Mouse (Mus musculus): ENCODE data around the gene Rasgef1b.

Rasgef1b gene

DNA sequence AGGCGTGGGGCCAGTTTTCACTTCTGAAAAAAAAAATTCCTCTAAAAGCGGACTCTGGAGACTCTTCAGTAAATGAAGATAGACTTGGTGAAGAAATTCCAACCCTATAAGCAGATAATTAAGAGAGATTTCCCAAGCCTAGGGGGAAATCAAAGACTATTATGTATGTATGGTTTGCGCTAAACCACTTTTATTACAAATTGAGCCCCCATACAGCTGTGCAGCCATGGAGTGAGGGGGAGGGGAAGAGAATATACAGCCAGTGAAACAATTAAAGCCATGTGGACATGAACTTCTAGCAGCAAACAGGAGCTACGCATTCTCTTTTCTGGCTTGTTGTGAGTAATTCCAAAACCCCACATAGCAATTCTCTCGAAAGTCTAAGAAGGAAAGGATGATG lies 448.3 kb downstream of the Rasgef1b start:
- no peak for DNase-seq

DNA sequence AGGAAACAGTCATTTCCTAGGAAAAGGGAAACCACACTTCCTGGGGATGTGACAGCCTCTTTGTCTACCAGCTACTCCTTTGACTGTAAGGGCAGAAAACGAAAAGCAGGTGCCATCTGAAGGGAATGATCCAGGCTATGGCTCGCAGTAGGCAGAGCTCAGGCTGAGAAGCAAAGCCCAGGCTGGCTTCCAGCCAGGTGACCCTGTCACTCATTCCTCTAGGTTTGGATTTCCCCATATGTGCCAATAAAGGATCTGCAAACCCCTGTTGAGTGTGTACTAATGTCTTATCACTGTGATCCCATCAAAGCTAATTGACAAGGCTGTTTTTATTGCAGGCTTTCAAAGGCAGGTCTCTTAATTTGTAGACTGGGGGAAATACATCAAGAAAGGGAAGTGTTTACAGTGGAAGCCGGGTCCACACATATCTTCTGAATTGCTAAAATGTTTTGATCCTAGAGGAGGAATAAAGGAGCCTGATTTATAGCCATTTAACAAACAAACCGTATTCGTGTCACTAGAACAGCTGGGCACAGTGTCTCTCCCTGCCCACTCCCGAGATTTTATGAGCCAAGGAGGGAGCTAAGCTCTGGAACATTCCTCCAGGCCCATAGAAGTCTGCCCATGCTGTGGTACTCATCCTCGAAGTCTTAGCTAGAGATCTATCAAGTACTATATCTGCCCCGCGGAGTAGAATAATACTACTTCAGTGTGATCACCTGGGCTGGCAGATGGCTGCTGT lies 449.7 kb downstream of the Rasgef1b start:
- DNase-seq = no peak

DNA sequence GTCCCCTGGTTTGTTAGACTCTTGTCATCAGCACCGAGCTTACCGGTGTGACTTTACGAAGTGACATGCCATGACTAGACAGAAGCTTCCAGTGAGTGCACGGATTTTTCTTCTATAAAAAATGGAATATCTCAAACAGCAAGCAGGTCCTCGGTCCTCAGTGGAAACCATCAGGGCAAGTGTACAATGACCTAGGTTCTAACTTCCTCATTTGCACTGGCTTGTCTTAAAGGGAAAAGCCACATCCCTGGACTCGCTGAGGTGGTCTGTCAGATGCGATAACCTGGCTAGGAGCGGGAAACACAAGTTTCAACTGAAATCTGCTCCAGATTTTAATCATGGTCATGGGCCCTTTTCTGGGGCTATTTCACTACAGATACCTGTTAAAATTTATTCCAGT lies 450.5 kb downstream of the Rasgef1b start:
- DNase-seq = no peak

DNA sequence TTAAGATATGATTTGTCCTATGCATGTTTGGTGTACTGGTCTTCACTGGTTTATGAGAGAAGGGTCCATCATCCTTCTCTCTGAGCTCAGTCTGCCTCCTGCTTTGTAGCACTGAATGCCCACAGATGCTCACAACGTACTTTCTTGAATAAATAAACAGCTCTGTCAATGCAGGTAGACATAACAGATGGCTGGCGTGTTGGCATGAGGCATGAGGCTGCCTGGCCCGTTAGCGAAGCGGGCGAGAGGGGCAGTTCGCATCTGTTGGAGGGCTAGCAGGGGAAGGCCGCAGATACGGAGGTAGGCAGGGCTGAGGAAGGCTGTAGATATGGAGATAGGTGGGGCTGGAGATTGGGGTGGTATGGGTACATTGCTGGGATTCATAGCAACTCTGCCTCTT lies 451.3 kb downstream of the Rasgef1b start:
- DNase-seq = no peak

DNA sequence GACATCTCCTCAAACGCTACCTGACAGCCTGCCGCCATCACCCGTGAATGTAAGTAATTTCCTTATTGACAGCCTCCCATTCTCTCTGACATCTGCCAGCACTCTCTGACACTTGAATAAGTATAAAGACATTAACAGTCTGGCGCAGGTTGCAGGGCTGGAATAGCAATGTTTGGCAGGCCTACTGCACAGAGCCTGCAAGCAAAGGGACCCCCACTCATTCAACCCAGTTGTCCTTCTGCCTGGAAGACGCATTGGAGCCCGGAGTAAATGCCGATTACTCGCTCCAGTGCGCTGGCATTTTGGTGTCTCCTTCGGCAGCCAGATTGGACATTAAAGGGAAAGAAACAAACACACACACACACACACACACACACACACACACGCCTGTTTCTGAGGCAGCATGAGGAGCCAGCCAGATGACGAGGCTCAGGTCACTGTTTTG lies 454.7 kb downstream of the Rasgef1b start:
- peak; percentile 16 for DNase-seq

DNA sequence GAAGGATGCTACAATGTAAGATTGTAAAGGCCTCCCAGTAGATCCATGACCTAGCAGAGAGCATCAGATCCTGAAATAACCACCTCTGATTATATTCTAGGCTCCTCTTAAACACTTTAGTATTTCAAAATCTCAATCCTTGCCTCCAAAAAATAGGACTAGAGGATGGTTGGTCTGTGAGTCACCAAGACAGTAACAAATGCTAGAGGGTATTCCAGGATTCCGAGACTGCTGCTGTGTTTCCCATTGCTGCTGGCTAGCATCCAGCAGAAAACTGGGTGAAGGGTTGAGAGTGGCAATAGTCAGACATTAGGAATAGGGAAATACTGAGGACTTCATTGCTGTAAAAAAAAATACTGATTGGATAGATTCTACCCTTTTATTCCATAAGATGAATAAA lies 457.3 kb downstream of the Rasgef1b start:
- DNase-seq = no peak

DNA sequence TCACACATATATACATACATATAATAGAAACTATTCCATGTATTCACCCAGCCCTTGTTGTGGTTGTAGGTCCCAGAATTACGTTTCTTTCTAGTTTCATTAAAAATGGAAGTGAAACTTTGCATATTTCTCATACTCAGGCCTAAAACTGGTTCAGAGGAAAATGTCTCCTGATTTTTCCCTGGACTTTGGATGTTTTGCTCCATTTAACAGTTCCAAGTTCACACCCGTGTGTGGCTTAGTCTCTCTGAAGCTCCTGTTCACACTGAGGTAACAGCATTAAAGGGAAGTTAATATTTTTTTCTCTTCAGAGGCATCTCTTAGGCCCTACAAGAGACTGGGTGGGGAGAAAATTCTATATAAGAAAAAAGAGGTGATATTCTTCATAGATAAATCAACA lies 459.7 kb downstream of the Rasgef1b start:
- no peak for DNase-seq

DNA sequence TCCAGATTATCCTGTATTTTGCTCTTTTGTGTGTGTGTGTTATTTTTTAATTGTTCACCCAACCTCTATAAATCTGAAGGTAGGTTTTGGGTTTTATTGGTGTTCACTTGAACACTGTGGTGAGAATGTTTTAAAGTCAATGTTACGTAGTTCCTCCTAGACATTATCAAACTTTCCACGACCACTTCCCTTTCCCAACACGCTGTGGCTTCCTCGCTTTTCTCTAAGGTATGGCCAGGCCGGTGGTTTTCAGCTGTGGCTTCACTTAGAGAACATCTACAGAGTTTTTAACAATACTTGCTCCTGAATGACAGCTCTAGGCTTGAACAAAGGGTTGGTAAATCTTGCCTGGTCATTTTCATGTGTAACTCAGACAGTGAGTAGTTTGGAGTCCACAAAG lies 461.5 kb downstream of the Rasgef1b start:
- no peak for DNase-seq

DNA sequence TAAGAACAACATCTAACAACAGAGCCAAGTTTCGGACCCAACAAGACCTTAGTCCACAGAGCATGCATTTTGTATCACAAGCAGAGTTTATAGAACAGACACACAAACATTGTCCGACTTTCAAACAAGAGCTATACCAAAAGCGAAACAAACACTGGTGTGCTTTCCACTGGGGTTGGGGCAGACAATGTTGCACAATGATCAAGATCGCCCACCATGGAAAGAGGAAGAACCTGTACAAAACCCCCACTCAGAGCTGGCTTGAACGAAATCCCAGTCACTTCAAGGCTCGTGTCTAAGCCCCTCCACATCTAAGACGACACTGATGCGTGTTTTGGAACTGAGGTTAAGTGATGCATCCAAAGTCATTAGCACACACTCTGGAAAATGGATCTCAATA lies 462.6 kb downstream of the Rasgef1b start:
- DNase-seq = no peak

DNA sequence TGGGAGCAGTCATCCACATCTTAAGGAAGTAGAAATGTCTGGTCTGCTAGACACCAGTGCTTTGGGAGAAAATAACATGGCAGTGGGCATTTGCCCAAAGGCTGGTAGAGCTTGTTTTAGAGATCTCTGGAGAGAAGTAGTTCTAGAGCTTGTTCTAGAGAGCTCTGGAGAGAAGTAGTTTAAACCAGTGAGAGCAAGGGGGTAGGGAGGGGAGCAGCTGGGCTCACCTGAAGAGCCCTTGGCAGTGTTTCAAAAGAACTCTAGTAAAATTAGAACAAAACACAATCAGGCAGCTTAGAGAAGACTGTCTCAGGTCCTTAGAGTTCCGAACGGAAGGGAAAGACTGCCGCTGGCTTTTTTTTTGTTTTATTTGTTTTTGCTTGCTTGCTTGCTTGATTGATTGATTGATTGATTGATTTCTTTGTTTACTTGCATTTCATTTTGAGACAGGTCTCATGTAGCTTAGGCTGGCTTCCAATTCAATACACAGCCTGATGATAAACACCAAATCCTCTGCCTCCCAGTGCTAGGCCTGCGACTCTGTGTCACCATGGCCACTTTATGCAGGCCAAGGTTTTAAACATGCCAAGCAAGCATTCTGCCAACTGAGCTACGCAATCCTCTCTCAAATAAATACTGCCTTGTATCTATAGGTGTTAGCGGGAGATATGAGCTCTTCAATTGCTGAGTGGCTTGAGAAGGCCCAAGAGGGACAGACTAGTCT lies 466.5 kb downstream of the Rasgef1b start:
- DNase-seq = no peak

DNA sequence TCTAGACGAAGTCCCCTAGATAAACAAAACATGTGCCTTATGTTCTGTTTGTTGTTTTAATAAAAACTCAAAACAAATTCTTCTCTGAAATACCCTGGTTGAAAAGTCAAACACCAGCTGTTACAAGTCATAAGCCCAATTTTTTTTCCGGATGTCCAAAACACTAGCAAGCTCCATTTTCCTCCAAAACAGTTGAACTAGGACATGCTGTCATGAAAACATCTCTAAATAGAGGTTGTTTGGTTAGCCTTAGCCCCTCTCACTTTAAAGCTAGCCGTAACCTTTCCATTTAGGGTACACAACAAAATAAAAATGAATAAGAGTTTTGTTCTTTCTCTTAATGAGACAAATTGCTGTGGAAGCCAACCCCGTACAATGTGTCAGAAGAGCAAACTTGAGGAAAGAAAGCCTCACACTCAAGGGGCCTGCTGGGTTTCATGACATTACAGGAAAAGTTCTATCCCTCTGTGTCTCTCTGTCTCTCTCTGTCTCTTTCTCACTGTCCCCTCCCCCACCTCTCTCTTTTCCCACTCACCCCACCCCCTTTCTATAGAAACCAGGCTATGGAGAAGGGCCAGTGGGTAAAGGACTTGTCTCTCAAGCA lies 467.6 kb downstream of the Rasgef1b start:
- DNase-seq = no peak

DNA sequence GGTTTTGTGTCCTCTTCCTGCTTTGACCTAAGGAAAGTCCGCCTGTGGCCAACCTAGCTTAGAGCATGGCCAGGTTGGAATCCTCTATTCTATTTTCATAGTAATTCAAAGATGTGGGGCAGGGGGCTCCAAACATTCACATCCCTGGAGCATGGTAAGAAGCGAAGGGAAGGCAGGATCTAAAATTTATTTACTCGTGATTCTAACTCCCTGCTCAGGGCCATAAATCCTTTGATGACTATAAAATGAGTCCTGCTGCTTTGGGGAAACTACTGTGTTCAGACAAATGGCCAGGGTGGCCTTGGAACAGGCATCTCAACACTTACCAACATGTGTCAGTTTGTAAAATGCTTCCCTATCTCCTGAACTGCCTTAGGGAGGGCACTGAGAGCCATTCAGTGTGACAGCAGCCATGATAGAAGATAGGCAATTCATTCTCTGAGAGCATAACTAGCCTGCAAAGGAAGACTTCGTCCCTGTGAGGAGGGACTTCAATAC lies 470.8 kb downstream of the Rasgef1b start:
- no peak for DNase-seq

DNA sequence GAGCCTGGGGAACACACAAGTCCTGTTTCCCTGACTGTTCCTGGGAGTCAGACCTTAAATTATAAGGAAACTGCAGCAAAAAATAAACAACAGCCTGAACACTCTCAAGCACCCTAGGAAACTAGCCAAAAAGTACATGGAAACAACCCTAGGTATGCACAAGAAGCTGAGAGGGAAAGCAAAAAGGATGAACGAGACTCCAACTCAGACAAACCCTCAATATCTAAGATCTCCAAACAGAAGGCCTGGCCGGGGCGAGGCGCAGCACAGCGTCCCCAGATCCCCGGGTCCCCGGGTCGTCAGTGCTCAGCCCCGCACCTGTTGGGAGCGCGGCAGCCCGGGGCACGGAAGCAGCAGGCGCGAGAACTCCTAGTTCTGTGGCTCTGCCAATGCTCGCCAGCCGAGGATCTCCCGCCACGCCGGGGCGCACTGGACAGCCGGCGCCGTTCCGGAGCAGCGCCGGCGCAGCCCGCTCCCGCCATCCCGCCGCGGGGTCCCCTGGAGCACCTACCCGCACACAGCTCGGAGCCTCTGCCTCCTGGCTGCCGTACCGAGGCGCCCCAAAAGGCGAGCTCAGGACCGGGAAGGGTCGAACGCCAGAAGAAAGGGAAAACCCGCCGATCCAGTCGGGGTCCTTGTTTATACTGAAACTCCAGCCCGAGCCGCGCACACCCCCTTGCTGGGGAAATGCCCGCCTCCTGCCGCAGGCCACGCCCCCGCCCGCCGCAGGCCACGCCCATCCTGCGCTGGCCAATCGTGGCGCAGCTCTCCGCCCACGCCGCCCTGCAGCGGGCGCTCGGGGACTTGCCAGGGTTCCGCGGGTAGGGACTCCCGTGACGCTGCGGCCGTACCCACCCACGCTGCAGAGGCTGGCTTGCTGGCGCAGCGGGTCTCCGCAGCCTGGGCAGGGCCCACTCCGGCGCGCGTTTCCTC lies 476.4 kb downstream of the Rasgef1b start:
- DNase-seq = peak; percentile 98

DNA sequence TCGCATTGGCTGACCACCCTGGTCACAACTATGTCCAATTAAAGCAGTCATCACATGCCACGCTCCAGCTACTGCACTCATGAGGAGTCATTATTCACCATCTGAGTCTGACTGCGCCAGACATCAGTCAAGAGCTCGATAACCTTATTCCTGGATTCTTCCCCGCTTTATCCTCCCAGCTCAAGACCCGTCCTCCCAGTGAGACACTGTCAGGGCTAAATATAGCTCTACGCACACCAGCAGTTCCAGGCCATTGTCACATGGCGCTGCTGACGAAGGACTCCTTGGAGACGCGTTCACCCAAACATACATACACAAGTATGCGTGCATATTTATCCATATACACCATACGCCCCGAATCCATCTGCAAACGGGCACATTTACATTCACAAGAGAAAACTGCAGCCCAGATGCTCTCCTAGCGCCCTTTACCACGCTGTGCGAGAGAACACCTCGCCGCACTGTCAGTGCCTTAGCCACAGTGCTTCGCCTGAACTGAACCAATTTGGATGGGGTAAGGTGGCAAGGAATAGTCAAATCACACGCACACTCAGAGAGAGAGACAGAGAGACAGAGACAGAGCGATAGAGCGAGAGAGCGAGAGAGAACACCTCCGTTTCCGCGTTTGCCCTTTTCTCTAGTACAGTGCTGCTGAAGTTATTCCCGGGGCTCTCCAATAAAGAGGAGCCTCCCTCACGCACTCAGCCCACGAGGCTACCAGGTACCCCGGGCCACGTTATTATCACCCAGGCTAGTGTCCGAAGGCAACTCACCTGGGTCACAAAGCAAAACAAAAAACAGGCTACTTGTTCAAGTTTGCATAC lies 477.3 kb downstream of the Rasgef1b start:
- DNase-seq = peak; percentile 34

DNA sequence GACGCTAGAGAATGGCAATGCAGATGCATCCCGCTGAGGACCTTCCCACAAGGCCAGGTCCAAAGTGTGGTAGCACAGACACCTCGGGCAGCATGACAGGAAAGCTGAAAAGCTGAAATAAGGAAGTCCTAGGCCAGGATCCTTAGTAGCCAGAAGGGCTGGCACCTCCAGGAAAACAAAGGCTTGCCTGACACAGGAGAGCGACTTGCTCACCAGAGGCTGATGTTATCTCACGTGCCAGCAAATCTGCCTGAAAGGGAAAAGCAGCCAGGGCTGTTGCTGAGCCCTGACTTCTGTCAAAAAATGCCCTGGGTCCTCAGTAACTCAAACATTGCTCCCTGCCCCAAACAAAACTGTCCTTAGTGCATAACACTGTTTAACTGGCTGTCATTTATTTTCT lies 478.0 kb downstream of the Rasgef1b start:
- no peak for DNase-seq

DNA sequence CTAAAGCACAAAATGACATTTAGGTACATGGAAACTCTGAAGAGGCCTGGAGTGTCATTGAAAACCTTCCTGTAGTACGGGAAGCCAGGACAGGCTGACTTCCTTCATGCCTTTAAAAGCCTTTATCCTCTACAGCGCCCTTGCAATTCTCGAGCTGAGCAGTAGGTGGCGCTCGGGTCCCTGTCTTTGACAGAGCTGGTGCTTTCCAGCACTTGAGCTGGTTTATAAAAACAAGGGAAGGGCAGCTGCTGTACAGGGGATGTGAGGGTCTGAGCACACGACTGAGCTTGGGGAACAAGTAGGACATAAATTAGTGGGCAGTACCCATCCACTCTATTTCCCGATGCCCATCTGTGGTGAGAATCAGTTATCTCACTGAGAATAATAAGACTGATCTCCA lies 480.4 kb downstream of the Rasgef1b start:
- peak; percentile 99 for DNase-seq

DNA sequence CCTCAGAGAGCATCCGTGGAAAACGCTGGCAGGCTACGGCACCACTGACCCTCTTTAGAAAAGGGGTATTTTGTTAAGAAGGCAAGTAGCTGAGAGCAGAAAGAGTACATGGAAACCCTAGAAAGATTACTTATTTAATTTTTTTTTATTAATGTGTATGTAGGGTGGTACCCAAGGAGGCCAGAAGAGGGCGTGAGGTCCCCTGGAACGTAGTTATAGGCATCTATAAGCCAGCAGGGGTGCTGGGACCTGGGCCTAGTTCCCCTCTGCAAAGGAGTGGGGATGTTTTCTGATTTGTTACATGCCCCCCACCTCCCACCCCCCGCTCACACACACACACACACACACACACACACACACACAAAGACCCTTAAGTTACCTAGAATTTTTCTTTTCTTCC lies 480.9 kb downstream of the Rasgef1b start:
- no peak for DNase-seq

DNA sequence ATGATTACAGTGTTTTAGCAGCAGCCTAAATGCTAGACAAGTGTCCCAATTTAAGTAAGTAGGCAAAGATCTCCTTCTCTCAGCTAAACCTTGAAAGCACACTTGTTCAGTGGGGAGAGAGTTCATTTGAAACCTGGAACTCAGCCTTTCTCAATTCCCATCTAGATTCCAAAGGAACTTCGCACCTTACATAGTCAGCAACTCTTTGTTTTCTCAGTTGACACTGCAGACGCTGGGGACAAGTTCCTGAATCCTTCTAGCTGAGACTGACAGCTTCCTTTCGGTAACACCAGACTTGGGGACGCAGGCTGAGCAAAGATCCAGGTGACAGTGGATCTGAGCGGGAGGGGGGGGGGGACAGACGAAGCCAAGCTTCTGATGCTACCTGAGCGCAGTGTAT lies 481.4 kb downstream of the Rasgef1b start:
- DNase-seq = no peak

DNA sequence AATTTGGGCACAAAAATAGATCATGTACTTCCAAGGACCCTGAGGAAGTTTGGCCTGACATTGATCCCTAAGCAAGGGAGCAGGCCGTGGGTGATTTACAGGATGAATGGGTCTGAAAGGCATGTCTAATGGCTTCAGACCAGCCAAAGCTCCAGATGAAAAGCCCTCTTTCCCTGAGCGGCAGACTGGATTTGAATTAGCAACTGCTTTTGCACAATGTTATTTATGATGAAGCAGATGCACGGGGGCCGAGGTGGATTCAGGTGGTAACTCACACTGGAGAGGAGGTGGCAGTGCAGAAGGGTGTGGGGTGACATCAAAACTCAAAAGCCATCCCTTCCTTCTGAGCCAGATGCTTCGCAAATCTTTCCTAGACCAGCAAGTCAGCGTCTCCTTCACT lies 481.9 kb downstream of the Rasgef1b start:
- no peak for DNase-seq

DNA sequence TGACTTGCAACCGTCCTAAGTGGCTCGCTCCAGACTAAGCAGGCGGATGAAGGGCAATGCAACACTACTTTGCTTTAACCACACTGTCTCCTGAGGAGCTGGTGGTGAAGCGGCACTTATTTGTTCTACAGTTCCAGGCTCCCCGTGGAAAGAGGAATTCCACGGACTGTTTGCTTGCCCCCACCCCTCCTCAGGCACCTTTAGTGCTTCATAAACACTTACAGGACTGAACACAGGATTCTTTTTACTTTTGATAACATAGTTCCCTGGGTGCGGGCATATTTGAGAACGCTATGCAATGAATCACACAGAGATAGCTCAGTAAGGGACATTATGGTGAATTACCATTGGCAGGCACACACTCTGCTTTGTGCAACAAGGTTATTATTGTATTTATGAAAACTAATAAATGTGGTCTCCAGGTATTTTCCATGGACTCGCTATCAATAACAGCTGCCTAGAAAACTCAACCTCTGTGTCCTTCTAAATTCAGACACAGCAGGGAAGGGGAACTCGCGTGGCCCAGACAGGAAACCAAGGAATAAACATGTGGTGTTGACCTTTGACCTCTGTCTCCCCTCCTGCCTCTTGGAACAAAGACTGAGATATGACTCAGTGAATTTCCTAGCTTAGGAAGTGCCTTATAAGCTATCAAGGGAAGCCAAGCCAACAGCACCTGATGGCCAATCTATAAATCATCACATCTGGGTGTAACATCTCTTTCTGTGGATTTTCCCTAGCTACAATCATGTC lies 486.7 kb downstream of the Rasgef1b start:
- no peak for DNase-seq

DNA sequence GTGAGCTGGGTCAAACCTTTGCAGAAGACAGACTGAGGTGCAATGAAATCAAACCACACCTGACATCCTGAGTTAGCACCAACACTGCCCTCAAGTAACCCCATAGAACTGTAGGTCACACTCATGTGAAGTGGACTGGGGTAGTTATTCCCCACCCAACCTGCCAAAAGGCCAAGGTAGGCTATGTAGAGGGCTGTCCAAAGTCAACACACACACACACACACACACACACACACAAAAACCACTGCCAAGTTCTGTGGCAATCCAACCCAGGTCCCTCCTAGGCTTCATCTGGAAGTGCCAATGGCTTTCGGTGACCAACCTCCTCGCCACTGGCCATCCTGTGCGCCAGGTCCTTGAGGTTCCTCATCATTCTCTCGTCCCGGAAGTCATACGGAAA lies 488.4 kb downstream of the Rasgef1b start:
- no peak for DNase-seq

Data from right cerebral cortex, postnatal 14 days (tissue).